Mouse (Mus musculus) midbrain, postnatal 0 days (tissue): ENCODE measurements at regions not wholly inside any gene's neighbourhood (a gene's known extent, or its start where the extent isn't known, plus 50 kb on each side); places are given as distances from the start of the nearest gene placed in this dataset.

Experiments used
- ATAC-seq: fragments of 200-750 bp; cut with Nextera tagmentation; 2 replicates; pipeline ENCODE4 v1.8.0; 2017; ENCODE audit warnings: moderate number of reproducible peaks, mild to moderate bottlenecking, moderate TSS enrichment, moderate library complexity; ENCODE audit not compliant: low FRiP score
- DNase-seq: peaks from one replicate; pipeline ENCODE4 v3.0.0-alpha.2; 2015; ENCODE audit warnings: low spot score
- H3K27ac ChIP-seq: fragments of 300-500 bp; sonication (generic); 2 replicates; pipeline ENCODE4 v1.5.1; 2014; ENCODE audit warnings: low read depth, mild to moderate bottlenecking, low read length, mixed read lengths
- H3K27me3 ChIP-seq: fragments of 300-500 bp; sonication (generic); 2 replicates; pipeline ENCODE4 v1.6.1; 2014; ENCODE audit warnings: low read length, control low read depth, mixed read lengths; ENCODE audit not compliant: insufficient read depth
- H3K36me3 ChIP-seq: fragments of 300-500 bp; sonication (generic); 2 replicates; pipeline ENCODE4 v1.6.1; 2014; ENCODE audit warnings: low read length, control low read depth, mixed read lengths; ENCODE audit not compliant: insufficient read depth
- H3K4me1 ChIP-seq: fragments of 300-500 bp; sonication (generic); 2 replicates; pipeline ENCODE4 v1.6.1; 2014; ENCODE audit warnings: mild to moderate bottlenecking, control low read depth, antibody characterized with exemption, low read length, mixed read lengths; ENCODE audit not compliant: insufficient read depth
- H3K4me2 ChIP-seq: fragments of 300-500 bp; sonication (generic); 2 replicates; pipeline ENCODE4 v1.6.1; 2014; ENCODE audit warnings: low read depth, mild to moderate bottlenecking, low read length, mixed read lengths; ENCODE audit not compliant: poor library complexity, severe bottlenecking
- H3K4me3 ChIP-seq: fragments of 300-500 bp; sonication (generic); 2 replicates; pipeline ENCODE4 v1.5.1; 2014; ENCODE audit warnings: low read depth, mild to moderate bottlenecking, low read length, moderate library complexity
- H3K9ac ChIP-seq: fragments of 300-500 bp; sonication (generic); replicated peaks from 2 replicates; pipeline ENCODE4 v1.6.1; 2014; ENCODE audit warnings: mild to moderate bottlenecking, low read length, moderate library complexity, mixed read lengths; ENCODE audit not compliant: poor library complexity, severe bottlenecking
- H3K9me3 ChIP-seq: fragments of 300-500 bp; sonication (generic); 2 replicates; pipeline ENCODE4 v1.6.1; 2016; ENCODE audit warnings: low read length, control low read depth
- CTCF ChIP-seq: IDR thresholded peaks from 2 replicates; pipeline ENCODE4 v1.5.1; 2016; ENCODE audit warnings: antibody characterized with exemption, mild to moderate bottlenecking
- WGBS: fragments of 180-500 bp; shearing (Covaris S2); extraction: QIAGEN DNeasy Blood & Tissue Kit; methylation state at CpG from one replicate; pipeline ENCODE4 v1.1.7; 2014; 5-methylcytosine and 5-hydroxymethylcytosine counted together

DNA sequence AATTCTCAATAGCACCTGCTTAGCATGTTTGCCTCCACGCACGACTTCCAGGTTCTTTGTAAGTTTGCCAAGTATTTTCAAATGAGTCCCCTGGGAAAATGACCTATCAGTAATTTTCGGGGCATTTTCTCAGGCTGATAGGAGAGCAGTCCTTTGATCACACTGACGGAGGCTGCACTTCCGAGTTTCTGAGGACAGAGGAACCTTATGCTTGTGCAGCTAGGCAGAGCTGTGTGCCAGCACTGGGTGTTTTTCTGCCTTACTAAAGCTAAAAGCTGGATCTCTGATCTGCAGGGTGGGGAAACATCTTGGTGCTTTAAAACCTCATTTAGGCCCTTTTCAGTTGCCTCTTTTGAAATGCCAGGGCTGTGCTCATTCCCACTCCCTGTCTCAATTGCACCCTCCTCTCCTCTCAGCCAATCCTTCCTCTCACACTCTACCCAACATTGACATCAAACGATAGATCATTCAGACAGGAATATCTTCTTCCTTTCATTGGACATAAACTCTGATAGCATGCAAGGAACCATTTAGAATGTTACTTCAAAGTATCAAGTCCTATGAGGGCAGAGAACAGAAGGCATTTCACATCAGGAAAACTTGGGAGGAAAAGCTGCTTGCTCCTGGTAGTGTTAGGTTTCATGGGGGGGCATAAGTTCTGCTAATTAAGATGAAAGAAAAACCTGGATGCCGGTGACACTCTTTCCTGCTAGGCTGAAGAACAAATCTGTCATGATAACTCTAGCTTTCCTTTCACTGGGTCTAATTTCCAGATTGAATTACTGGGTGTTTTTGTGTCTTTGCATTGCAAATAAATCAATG, 95.3 kb downstream of the Lurap1l start:
- DNase-seq, result no peak
- H3K27me3 ChIP-seq, result no peaks in the 10 kb centered on the region
- 31% methylated on average over 7 of the region's 7 CpGs for WGBS
- H3K4me1 ChIP-seq, result 0 out of 2 replicates have a peak, but pooled peaks cover 2% of the 10 kb centered on the region
- H3K4me2 ChIP-seq, result no peak overlapping the region
- no peak overlapping the region for H3K27ac ChIP-seq
- H3K36me3 ChIP-seq, result no peaks in the 10 kb centered on the region
- ATAC-seq, result no peak
- no peak overlapping the region for H3K4me3 ChIP-seq
- 0 out of 2 replicates have a peak, but pooled peaks cover 2% of the 10 kb centered on the region for H3K9me3 ChIP-seq
- H3K9ac ChIP-seq, result no peak overlapping the region
- TF ChIP-seq CTCF, result no peak

DNA sequence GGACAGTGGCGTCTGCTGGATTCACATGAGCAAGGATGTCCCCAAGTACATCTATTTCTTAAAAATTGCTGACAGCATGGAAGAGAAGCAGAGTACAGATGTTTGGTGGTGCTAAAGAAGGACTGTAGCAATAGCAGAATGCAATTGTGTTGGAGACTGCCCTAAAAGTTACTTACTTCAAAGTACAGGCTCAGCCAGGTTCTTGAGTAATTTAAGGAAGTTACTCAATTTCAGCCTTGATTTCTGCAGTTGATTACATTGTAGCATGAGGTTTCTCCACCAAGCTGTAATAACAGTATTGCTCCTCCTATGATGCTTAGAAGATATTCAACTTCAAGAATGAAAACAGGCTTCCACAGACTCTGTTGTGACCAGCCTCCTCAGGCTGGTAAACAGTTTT, 96.1 kb downstream of the Lurap1l start:
- no peaks in the 10 kb centered on the region for H3K9me3 ChIP-seq
- no peaks in the 10 kb centered on the region for H3K27me3 ChIP-seq
- no peak for TF ChIP-seq CTCF
- 82% methylated on average over 1 of the region's 1 CpGs for WGBS
- ATAC-seq (no peak), DNase-seq (no peak)
- no peaks in the 10 kb centered on the region for H3K36me3 ChIP-seq
- H3K9ac ChIP-seq, result no peak overlapping the region
- no peak overlapping the region for H3K4me2 ChIP-seq
- no peak overlapping the region for H3K4me3 ChIP-seq
- H3K27ac ChIP-seq, result no peak overlapping the region
- 0 out of 2 replicates have a peak, but pooled peaks cover 2% of the 10 kb centered on the region for H3K4me1 ChIP-seq

DNA sequence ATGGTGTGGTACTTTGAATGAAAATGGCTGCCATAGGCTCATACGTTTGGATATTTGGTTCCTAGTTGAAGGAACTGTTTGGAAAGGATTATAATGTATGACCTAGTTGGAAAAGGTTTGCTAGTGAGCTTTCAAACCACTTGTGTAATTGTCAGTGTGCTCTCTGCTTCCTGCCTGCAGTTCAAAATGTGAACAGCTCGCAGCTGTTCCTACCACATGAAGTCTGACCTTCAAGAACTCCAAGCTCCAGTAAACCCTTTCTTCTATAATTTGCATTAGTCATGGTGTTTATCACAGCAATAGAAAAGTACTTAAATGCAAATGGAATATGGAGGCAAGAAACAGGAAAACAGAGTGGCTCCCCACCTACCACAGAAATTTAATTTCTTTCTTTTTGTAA, 111.4 kb downstream of the Lurap1l start:
- no peak for ATAC-seq
- Histone ChIP-seq H3K9me3 (no peaks in the 10 kb centered on the region), H3K4me3 (no peak overlapping the region), H3K36me3 (no peaks in the 10 kb centered on the region), H3K9ac (no peak overlapping the region), H3K27me3 (no peaks in the 10 kb centered on the region), H3K4me2 (no peak overlapping the region), H3K4me1 (no peaks in the 10 kb centered on the region), H3K27ac (no peak overlapping the region)
- WGBS, result 51% methylated on average over 2 of the region's 2 CpGs
- DNase-seq, result no peak
- no peak for TF ChIP-seq CTCF

DNA sequence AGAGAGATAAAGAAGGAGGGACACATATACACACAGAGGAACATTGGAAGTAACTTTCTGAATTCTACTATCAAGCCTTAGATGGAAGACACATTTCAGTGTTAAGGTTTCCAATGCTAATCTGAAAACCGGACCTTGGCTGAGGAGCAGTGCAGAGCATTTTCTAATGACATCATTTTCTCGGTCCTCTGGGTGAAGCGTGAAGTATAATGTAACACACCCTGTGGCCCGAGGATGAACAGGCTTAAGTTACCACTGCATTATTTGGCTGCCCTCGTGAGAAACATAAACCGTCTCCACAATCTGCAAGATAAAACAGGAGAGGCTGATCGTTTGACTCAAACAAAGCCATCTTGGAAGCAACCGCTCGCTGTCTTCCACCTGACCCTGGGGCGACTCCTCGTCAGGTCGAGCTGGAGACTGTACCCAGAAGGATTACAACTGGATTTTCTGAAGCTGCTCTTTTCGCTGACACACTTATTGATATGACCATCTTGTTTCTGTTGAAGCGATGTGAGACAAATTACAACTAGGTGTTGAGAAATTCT, 113.1 kb downstream of the Lurap1l start:
- TF ChIP-seq CTCF, result no peak
- no peaks in the 10 kb centered on the region for H3K4me1 ChIP-seq
- ATAC-seq, result no peak
- WGBS, result 72% methylated on average over 14 of the region's 14 CpGs
- no peak overlapping the region for H3K9ac ChIP-seq
- H3K27me3 ChIP-seq, result no peaks in the 10 kb centered on the region
- no peak overlapping the region for H3K27ac ChIP-seq
- H3K9me3 ChIP-seq, result no peaks in the 10 kb centered on the region
- no peak overlapping the region for H3K4me2 ChIP-seq
- no peak overlapping the region for H3K4me3 ChIP-seq
- no peak for DNase-seq
- no peaks in the 10 kb centered on the region for H3K36me3 ChIP-seq

DNA sequence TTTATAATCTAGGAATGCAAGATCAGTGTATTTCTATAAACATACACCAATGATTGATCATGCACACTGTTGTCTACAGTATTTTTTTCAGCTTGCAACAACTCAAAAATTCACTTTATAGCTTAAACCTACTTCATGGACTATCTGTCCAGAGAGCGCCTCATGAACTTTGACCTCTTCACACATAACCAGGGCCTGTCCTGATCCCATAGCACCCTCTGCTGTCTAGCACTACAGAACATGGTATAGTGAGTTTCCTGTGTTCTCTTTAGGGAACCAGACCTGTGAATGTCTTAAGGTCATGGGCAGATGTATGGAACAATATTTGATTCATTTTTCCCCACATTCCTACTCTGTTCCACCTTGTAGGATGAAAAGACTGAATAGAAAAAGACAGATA, 117.1 kb downstream of the Lurap1l start:
- ATAC-seq (no peak), DNase-seq (no peak)
- Histone ChIP-seq H3K36me3 (no peaks in the 10 kb centered on the region), H3K4me3 (no peak overlapping the region), H3K27me3 (no peaks in the 10 kb centered on the region), H3K9me3 (no peaks in the 10 kb centered on the region), H3K9ac (no peak overlapping the region), H3K4me1 (no peaks in the 10 kb centered on the region), H3K27ac (no peak overlapping the region), H3K4me2 (no peak overlapping the region)
- WGBS, result 100% methylated on average over 1 of the region's 1 CpGs
- TF ChIP-seq CTCF, result no peak

DNA sequence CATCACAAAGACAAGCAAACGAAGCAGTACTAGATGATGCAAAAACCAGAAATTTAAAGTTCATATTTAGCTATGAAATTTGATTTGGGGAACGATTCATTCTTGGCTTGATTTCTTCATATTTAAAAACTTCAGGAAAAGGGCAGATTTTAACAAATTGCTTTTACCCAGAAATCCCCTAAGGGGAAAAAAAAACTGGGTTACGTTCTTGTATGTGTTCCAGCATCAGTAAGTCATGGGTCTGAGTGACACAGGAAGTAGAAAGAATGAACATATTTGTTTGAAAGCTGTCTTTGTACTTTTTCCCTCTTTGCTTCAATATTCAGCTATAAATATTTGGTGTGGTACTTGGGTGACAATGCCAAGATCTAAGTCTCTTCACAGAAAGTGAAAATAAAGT, 120.2 kb downstream of the Lurap1l start:
- no peaks in the 10 kb centered on the region for H3K36me3 ChIP-seq
- no peak overlapping the region for H3K27ac ChIP-seq
- H3K4me1 ChIP-seq, result no peaks in the 10 kb centered on the region
- no peaks in the 10 kb centered on the region for H3K27me3 ChIP-seq
- TF ChIP-seq CTCF, result no peak
- WGBS, result 82% methylated on average over 3 of the region's 3 CpGs
- no peak overlapping the region for H3K4me2 ChIP-seq
- H3K9me3 ChIP-seq, result no peaks in the 10 kb centered on the region
- no peak for ATAC-seq
- no peak overlapping the region for H3K4me3 ChIP-seq
- DNase-seq, result no peak
- H3K9ac ChIP-seq, result no peak overlapping the region
